Mouse (Mus musculus) mesoderm, embryonic 11.5 days (tissue): ENCODE measurements at regions not wholly inside any gene's neighbourhood (a gene's known extent, or its start where the extent isn't known, plus 50 kb on each side); places are given as distances from the start of the nearest gene placed in this dataset.
"Not testable (repeated sequence)": the region's sequence is repeated elsewhere in the genome, so short reads cannot be mapped to it uniquely, and the experiment has no call there.

Experiments
- DNase-seq: peaks from one replicate; pipeline ENCODE4 v3.0.0-alpha.2; 2012; ENCODE audit warnings: low read depth, low spot score

DNA sequence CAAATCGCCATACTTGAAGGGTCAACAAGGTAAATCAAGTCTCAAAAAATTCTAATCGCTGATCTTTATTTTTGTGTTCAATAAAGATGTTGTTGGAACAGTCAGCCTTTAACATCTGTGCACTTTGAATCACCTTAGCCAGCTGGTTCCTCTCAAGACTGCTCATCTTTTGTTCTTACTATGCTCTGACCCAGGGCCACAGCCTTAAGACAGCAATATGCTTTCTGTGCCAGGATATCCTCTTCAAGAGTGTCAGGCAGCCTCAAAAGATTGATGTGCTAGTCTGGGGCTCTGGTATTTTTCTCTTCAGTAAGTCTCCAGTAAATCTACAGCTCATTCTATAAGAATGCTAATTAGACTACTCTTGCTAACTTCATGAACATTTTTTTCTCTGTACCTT, 199.9 kb downstream of the Dph6 start:
- peak; percentile 43 for DNase-seq

DNA sequence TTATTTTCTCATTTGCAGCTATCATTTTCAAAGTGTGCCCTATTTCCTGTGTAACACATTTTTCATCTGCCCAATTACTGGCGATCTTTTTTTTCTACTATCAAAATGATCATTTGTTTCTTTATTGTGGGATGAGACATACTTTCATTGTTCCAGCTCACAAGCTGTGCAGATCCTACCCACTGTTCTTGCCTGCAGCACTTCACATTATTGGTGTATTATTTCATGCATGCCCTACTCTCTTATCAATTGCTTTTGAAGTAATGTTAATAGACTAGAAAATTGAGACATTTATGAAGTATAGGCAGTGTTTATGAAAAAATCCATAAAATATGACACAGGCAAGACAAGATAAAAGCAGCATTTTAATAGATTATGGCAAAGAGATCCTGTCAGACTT, 204.6 kb downstream of the Dph6 start:
- DNase-seq = no peak

DNA sequence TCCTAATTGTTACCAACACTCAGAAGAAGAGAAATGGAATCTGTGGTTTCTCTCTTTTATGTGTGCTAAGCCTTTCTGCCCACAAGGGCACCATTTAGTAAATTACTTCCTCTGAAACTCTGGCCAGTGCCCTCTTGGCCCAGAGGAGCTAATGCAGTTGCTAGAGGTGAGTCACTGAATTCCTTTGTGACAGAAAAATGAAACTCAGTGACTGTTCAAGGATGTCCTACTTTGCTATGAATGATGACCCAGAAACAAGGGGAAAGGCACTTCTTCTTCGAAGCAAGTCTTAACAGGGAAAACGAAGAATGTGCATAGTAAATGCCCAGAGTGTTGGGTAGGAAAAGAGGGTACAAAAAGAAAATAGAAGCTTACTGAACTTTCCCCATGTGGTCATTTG, 211.0 kb downstream of the Dph6 start:
- DNase-seq = no peak

DNA sequence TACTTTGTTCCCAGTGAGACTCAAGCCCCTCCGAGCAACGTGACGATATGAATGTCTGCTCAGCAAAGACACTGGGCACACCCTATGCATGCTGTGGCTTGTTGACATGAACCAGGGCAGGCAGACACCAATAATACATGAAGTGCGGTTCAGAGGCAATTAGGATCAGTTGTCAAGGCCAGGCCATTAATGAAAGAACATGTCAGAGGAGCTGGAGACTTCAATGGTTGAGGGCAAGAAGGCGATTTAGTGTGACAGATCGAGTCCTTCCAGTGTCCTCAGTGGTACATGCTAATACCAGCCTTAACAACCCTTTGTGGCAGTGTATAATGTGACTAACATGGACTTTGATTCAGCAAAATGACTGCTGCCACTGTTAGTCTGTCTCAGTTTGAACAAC, 213.8 kb downstream of the Dph6 start:
- DNase-seq = peak; percentile 23

DNA sequence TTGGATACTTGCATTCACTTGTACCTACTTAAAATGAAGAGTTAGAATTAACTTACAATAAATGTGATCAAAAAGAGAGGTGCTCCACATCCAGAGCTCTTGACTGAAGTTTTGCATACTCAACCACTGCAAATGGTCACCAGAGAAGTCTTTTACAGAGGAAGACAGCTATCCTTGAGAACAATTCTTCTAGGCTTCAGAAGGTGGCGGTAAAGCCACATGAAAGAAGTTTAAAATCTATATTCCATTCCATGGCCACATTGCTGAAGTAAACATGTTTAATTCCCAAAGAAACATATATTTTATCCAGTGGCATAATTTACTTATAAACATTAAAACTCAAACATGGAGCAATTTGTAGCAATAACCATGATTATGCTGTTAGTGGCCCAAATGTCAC, 215.1 kb downstream of the Dph6 start:
- DNase-seq = no peak

DNA sequence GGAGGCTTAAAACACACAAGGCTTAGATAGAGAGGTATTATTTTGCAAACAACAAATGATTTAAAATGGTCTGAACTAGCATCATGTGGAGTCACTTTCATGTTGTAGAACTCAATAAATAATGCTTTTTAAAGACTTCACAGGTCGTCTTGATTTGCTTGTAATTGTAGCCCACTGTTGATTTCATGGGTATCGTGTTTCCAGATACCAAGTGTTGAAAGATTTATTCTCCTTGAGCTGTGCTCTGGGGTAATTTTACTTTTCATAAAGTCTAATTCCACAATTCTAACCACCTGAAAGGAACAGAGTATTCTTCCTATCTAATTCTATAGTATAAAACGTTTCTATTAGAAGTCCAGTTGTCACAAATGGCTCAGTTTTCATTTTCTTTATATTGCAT, 216.7 kb downstream of the Dph6 start:
- DNase-seq = no peak

DNA sequence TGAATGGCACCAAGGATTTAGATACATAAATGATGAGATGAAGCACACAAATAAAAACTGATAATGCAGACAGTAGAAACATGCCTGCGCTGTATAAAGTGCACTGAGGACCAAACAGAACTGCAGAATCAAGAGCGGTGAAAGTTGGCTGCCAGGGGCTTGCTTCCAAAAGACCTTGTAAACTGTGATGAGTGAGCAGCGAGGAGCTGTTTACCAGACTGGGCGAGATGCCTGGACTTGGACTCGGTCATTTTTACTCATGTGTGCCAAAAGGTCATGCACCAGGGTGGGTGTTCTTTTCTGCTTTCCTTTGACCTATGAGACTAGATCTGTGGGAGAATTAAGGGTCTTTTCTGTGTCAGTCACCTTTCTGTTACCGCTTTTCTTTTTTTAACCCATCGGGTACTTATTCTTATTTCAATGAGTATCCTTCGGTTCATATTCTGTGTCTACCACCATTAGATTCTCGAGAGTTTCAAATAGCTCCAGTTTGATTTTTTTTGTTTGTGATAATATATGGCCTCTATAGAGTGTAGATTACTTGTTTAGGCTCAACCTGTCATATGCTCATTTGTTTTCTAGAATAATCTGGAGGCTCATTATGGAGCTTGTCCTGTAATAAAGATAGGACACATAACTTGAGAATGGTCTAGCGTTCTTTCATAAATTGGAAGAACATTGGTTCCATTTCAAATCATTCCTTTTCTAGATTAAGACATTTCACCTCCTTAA, 226.3 kb upstream of the Zfp770 start:
- no peak for DNase-seq

DNA sequence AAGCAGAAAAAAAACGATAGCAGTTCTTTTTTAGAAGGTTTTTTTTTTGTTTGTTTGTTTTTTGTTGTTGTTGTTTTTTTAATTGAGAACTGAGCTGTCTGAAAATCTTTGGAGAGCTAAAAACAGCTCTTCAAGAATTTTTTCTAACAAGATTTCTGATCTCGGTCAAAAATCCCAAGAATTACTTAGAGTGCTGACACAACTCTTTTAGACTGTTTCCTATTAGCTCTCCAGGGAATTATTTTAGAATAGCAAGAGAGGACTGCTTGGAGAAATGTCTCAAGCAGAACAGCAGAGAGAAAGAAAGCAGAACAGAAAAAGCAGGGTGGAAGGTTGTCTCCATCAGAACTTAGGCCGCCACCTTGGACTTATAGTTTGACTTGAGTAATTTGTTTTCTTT, 218.1 kb upstream of the Zfp770 start:
- DNase-seq = no peak

DNA sequence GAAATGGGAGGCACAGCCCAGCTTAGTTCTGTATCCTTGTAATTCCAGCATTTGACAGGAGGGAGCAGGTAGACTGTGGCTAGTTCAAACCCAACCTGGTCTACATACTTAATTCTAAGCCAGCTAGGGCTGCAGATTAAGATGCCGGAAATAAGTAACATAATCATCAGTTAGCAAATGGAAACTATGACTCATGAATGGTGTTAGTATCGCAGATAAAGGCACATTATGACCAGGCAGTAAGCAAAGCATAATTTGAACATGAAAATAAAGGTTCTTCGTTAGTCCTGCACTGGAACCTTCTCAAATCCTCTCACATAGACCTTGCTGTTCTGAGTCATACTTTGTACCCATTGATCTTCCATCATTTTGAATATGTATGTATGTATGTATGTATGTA, 211.7 kb upstream of the Zfp770 start:
- DNase-seq = no peak

DNA sequence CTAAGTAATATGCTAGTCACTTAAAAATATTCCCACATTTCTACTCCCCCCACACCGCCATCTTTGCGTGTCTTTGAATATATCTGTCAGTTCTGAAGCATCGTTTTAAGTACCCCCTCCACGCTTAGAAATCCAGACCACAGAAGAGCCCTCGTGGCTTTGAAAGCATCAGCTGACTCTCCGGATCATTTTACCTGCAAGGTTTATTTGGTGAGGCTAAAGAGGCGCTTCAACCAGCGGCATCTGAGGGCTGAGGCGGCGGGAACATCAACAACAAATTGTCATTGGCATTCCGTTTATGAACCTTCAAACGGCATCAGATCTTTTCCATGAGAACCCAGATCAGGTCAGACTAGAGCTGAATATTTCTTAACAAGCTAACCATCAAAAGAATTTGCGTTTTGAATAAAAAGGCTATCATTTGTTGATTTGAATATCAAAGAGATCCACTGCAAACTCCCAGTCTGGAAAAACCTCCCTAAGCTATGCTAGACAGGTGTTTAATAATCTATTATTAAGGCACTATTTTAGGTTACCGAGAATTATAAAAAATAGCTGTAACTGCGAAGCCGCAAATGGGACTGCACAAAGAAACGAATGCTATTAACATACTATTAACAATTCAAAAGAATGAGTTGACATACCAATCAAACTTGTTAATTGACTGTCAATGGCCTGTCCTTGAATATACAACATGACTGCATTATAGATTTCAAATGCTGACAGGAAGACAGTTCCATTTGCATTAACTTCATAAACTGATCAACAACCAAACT, 210.9 kb upstream of the Zfp770 start:
- DNase-seq = no peak

DNA sequence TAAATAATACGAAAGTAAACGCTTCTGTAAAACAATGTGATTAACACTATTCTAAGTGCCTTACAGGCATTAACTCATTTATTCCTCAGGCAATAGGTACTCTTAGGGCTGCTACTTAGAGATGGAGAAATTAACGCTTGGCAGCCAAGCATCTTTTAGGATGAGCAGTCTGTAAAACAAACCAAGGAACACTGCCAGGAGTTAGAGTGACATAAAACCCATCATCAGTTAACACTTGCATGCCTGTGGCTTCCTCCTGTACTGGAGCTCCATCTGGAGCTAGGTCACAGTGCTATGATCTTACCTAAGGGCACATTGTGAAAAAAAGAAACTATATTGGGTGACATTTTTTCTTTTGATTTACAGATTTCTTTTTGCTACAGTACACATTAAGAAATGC, 209.4 kb upstream of the Zfp770 start:
- no peak for DNase-seq

DNA sequence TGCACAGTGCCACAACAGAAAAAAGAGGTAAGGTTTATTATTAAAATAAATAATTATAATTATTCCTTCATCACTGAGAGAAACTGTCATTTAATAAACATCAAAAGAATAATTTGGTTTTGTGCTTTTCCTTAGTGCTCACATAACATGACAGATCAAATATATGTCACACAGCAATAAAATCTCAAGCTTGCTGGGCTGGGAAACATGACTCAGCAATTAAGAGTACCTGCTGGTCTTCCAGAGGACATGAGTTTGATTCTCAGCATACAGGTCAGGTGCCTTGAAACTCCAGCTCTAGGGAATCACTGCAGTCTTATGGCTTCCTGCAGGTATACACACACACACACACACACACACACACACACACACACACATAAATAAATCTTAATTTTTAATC, 208.3 kb upstream of the Zfp770 start:
- DNase-seq = no peak

DNA sequence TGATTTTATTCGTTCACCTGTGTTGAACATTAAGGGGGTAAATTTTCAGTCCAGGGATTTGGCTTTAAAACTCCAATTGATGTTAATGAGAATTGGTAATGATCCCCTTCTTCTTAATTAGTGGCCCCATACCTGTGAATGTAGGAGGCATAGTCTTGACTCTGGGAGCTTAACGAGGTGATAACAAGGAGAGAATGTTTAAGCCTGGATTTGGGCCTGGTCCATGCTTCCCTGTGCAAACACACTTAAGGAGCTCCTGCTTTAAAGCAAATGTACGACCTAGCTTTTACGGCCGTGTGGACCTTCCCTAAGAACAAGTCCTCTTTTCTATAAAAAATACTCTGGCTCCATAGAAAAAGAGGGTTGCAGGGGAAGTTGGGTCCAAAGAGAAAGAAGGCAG, 206.1 kb upstream of the Zfp770 start:
- no peak for DNase-seq

DNA sequence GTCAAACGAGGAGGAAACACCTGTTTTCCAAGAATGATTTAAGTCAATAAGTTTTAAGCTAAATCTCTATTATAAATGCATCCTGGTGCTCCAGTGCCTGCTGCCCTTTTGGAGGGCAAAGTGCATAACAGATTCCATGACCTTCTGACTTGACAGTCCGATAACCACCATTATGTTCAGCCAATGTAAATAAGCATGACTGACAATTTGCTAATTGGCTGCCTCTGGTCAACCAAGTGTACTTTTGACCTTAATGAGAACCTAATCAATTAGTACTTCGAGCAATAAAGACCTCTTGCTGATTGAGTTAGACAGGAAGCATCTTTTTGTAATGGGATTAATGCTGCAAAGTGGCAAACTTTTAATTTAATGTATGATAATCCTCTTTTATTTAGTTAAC, 183.3 kb upstream of the Zfp770 start:
- DNase-seq = no peak

DNA sequence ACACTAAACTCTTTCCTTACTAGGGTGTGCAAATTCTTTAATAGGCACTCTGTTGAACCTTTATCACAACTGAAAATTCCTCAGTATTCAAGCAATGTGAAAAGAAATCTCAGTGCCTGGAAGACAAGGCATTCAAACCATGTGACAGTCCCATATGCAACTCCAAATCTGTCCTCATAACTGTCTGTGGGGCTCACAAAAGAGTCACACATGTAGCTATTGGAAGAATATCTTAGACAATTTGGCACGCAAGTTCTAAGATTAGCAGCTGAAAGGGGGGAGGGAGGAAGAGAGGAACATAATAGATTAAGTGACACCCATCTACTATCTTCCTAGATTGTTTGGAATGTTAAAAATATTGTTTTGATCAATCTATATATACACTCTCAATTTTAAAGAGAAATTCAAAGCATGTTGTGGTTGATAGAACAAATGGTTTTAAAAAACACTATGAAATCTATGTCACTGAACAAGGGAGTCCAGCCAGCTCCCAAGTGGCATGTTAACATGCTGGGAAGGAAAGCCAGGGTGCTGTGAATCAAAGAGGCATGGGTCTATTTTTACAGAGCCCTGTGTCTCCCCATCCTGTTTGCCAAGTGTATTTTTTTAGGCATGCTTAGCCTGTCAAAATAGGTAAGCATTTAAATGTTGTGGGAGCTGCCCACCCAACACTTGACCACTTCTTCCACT, 177.7 kb upstream of the Zfp770 start:
- DNase-seq = no peak

DNA sequence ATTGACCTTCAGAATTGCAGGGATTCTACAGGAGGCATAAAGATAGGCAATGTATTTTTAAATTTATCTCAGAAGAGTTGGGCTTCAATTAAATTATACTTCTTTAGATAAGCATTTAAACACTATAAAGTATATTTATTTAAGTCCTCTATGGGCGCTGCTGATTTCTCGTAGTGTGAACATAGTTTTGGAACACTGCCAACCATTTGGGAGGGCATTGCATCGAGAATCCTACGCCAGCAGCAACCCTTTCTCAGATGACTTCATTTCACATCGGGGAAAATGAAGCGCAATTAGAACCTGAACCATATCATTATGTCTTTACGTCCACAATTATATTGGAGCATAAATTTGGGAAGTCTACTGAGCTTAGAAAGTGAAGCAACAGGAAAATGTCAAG, 172.2 kb upstream of the Zfp770 start:
- DNase-seq = no peak

DNA sequence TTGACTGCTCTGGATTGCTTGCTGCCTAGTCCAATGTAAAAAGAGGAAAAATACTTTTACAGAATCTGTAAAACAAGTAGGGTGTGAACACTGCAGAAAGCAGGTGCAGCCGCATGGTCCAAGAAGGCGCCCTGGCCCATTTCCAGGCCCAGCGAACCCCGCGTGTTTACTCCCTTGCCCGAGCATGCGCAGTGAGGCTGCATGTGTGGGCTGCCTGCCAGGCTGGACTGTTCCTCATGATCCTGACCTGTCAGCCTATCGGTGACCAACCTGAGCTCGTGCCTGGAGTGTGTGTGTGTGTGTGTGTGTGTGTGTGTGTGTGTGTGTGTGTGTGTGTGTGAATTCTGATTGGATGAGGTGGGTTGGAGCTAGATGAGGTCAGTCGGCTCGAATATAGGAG, 152.6 kb upstream of the Zfp770 start:
- not testable (repeated sequence) for DNase-seq

DNA sequence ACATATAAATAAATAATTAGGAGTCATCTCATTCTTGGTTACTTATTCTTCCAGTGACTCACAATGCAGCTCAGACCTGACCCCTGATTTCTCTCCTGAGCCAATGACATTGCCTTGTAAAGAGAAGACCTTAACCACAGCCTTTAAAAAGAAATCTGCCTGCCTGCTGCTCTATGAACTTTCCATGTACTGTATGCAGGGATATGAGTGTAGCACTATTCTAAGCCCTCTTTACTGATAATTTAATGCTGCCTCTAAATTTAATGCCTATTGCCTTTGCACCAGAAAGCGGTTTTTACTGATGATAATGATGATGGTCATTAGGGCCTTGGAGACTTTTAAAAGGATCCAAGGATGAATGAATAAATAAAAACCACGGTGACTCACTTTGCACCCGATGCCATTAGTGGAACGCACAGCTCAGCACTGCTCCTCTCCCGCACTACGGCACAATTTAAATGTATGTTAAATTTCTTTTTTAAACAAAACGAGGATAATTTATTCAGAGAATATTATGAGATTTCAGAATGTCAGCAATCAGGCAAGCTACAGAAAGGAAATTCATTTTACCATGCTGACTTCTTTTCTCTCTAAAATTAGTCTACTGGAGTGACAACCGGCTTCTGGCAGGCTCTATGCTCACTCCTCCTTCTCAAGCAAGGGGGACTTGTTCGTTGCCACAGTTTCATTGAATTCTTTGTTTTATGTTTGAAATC, 139.5 kb upstream of the Zfp770 start:
- DNase-seq = no peak

DNA sequence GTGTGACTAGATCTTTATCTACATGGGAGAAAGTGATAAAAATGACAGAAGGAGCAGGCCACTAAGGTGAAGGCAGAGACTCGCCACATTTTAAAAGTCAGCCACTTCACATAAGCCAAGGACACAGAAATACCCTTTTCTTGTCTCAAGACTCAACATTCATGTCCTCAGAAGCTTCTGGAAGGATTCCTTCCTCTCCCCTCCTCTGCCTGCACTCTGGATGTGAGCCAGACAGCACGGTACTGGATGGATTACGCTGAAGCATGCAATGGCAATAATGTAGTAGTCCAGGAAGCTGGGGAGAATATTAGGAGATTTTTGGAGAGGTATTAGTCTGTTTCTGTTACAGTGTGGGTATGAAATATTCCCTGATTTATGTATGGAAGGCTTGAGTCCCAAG, 100.5 kb upstream of the Zfp770 start:
- no peak for DNase-seq

DNA sequence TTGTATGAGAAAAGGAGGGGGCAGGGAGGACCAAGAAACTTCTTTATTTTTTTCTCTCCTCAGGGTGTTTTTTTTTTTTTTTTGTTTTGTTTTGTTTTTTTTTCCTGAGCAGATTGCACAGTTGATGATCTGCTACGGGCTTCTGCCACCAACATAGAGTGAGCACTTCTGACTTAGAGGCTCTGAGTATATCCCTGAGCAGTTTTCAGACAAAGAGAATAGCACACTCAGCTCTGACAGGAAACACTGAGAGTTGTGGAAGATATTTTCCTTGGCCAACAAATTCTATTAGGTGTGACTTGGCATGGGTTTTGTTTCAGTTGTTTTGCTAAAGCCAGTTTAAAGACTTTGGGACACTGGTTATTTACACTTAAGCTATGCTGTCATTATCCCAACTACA, 93.8 kb upstream of the Zfp770 start:
- no peak for DNase-seq

DNA sequence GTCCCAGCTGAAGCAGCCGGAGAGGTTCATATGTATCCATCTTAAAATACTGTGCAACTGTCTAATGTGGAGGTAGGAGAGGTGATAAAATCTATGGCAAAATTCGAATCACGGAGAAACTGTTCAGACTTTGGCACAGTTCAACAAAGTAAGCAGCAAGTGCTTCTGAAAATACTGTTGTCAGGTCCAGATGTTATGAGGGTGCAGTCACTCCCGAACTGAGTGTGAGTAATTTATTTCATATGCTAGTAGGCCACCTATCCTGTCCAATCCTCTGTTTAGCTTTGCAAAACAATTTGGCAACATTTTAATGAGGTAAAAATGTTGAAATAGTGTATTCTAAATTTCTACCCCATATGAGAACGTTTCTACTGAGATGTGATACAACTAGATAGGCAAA, 90.1 kb upstream of the Zfp770 start:
- no peak for DNase-seq

DNA sequence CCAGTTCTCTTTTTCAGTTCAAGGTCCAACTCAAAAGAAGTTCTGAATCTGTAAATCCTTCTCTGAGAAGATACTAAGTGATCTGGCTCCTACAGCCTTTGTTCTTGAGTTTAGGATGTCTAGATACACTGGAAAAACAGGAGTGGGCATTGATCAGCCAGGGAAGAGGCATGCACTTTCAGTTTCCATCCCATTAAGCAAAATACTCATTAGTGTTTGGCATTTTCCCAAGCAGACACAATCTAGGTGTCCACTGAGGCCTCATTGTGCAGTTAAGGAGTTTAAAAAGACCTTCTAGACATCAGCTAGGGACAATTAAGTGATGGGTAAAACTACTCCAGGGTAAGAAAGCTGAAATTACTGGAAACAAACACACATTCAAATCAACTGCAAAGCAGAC, 74.3 kb upstream of the Zfp770 start:
- DNase-seq = no peak
